Mouse (Mus musculus) kidney, embryonic 14.5 days (tissue): ENCODE measurements around the gene Arg1. TPM values are rescaled to one million over a fixed set of nuclear protein-coding genes. Genes with fewer than 3 reads are reported as not detected.
A peak's percentile ranks its signal among the peaks of the same experiment; 100 is the strongest.

Experiments
- ATAC-seq: fragments of 200-750 bp; cut with Nextera tagmentation; 2 replicates; pipeline ENCODE4 v1.8.0; 2017; ENCODE audit warnings: moderate number of reproducible peaks, mild to moderate bottlenecking, moderate TSS enrichment, moderate library complexity; ENCODE audit not compliant: low FRiP score, low TSS enrichment
- H3K27ac ChIP-seq: fragments of 300-500 bp; sonication (generic); 2 replicates; pipeline ENCODE4 v1.5.1; 2014; ENCODE audit warnings: low read depth, mild to moderate bottlenecking, low read length, moderate library complexity, mixed read lengths
- H3K27me3 ChIP-seq: fragments of 300-500 bp; sonication (generic); 2 replicates; pipeline ENCODE4 v1.6.1; 2014; ENCODE audit warnings: mild to moderate bottlenecking, low read length; ENCODE audit not compliant: control insufficient read depth, insufficient read depth
- H3K36me3 ChIP-seq: fragments of 300-500 bp; sonication (generic); 2 replicates; pipeline ENCODE4 v1.6.1; 2014; ENCODE audit warnings: low read length, mixed read lengths; ENCODE audit not compliant: control insufficient read depth, insufficient read depth
- H3K4me1 ChIP-seq: fragments of 300-500 bp; sonication (generic); 2 replicates; pipeline ENCODE4 v1.6.1; 2014; ENCODE audit warnings: low read length, mixed read lengths; ENCODE audit not compliant: control insufficient read depth, insufficient read depth
- H3K4me2 ChIP-seq: fragments of 300-500 bp; sonication (generic); replicated peaks from 2 replicates; pipeline ENCODE4 v1.6.1; 2014; ENCODE audit warnings: low read depth, mild to moderate bottlenecking, low read length
- H3K4me3 ChIP-seq: fragments of 300-500 bp; sonication (generic); 2 replicates; pipeline ENCODE4 v1.5.1; 2014; ENCODE audit warnings: mild to moderate bottlenecking, low read length
- H3K9ac ChIP-seq: fragments of 300-500 bp; sonication (generic); 2 replicates; pipeline ENCODE4 v1.6.1; 2014; ENCODE audit warnings: low read depth, mild to moderate bottlenecking, low read length, moderate library complexity
- H3K9me3 ChIP-seq: fragments of 300-500 bp; sonication (generic); 2 replicates; pipeline ENCODE4 v1.6.1; 2016; ENCODE audit warnings: low read length; ENCODE audit not compliant: control insufficient read depth
- WGBS: fragments of 180-500 bp; shearing (Covaris S2); extraction: QIAGEN DNeasy Blood & Tissue Kit; methylation state at CpG from one replicate; pipeline ENCODE4 v1.1.7; 2014; 5-methylcytosine and 5-hydroxymethylcytosine counted together
- polyA plus RNA-seq: library from polyadenylated mRNA; unstranded; fragments of >200 nt; fragmentation: Nextera tagmentation; extraction: Ambion mirVana; gene quantifications from 2 replicates; pipeline ENCODE4 v1.2.1, GENCODE M21; 2014

Arg1 gene
- polyA plus RNA-seq, 1 experiment from 2014 or later: 3.6 TPM

- WGBS: 28% methylated on average over 15 of the region's 15 CpGs
- H3K9ac ChIP-seq: no peak overlapping the region
- peak; percentile 30; the same call in 1 of the 2 replicates for ATAC-seq
Measured at GRCm38 (mm10) chr10:24958280-24959042, 31.2 kb upstream of the Arg1 start.

GRCm38 (mm10) chr10:24953876-24954275, 26.6 kb upstream of the Arg1 start:
- Histone ChIP-seq H3K4me2 (no peak overlapping the region), H3K27me3 (peaks cover 20% of the 10 kb centered on the region; the same call in 1 of the 2 replicates)

More at GRCm38 (mm10) chr10:24958280-24959042, 31.2 kb upstream of the Arg1 start:
- Histone ChIP-seq H3K4me2 (no peak overlapping the region; the same call in 1 of the 2 replicates), H3K4me3 (no peak overlapping the region), H3K36me3 (no peaks in the 10 kb centered on the region), H3K4me1 (peaks cover 4% of the 10 kb centered on the region; the same call in 1 of the 2 replicates), H3K9me3 (no peaks in the 10 kb centered on the region), H3K27ac (no peak overlapping the region), H3K27me3 (peaks cover 17% of the 10 kb centered on the region; the same call in 1 of the 2 replicates)

GRCm38 (mm10) chr10:24952549-24952948, 25.3 kb upstream of the Arg1 start:
- no peak for ATAC-seq
- WGBS: 78% methylated on average over 7 of the region's 7 CpGs
- no peaks in the 10 kb centered on the region for H3K36me3 ChIP-seq
- H3K4me1 ChIP-seq: no peaks in the 10 kb centered on the region
- no peak overlapping the region for H3K4me3 ChIP-seq
- no peaks in the 10 kb centered on the region for H3K9me3 ChIP-seq
- no peak overlapping the region for H3K4me2 ChIP-seq
- H3K9ac ChIP-seq: no peak overlapping the region
- peaks cover 19% of the 10 kb centered on the region; the same call in 1 of the 2 replicates for H3K27me3 ChIP-seq
- no peak overlapping the region for H3K27ac ChIP-seq

More at GRCm38 (mm10) chr10:24953876-24954275, 26.6 kb upstream of the Arg1 start:
- ATAC-seq: no peak
- whole genome bisulfite sequencing: 82% methylated on average over 6 of the region's 6 CpGs
- no peaks in the 10 kb centered on the region for H3K9me3 ChIP-seq
- H3K4me3 ChIP-seq: no peak overlapping the region
- no peak overlapping the region for H3K27ac ChIP-seq
- H3K9ac ChIP-seq: no peak overlapping the region
- no peaks in the 10 kb centered on the region for H3K36me3 ChIP-seq
- H3K4me1 ChIP-seq: peaks cover 4% of the 10 kb centered on the region; the same call in 1 of the 2 replicates

GRCm38 (mm10) chr10:24951575-24951974, 24.3 kb upstream of the Arg1 start:
- H3K9ac ChIP-seq: no peak overlapping the region
- no peak overlapping the region for H3K4me2 ChIP-seq
- 68% methylated on average over 8 of the region's 8 CpGs for WGBS
- H3K9me3 ChIP-seq: no peaks in the 10 kb centered on the region
- peaks cover 10% of the 10 kb centered on the region; the same call in 1 of the 2 replicates for H3K27me3 ChIP-seq
- H3K4me1 ChIP-seq: no peaks in the 10 kb centered on the region
- no peaks in the 10 kb centered on the region for H3K36me3 ChIP-seq
- H3K4me3 ChIP-seq: no peak overlapping the region
- ATAC-seq: no peak
- H3K27ac ChIP-seq: no peak overlapping the region

- 77% methylated on average over 4 of the region's 4 CpGs for WGBS
- no peaks in the 10 kb centered on the region for H3K4me1 ChIP-seq
- no peak overlapping the region for H3K27ac ChIP-seq
- no peak overlapping the region for H3K4me3 ChIP-seq
- no peak overlapping the region for H3K4me2 ChIP-seq
- peaks cover 6% of the 10 kb centered on the region; the same call in 1 of the 2 replicates for H3K27me3 ChIP-seq
- no peaks in the 10 kb centered on the region for H3K36me3 ChIP-seq
- H3K9ac ChIP-seq: no peak overlapping the region
- no peaks in the 10 kb centered on the region for H3K9me3 ChIP-seq
- no peak for ATAC-seq
Measured at GRCm38 (mm10) chr10:24950223-24950622, 22.9 kb upstream of the Arg1 start.

- no peaks in the 10 kb centered on the region for H3K4me1 ChIP-seq
- H3K27me3 ChIP-seq: 0 out of 2 replicates have a peak, but pooled peaks cover 6% of the 10 kb centered on the region
- H3K9me3 ChIP-seq: no peaks in the 10 kb centered on the region
- no peaks in the 10 kb centered on the region for H3K36me3 ChIP-seq
- no peak for ATAC-seq
- WGBS: 55% methylated on average over 8 of the region's 8 CpGs
- no peak overlapping the region for H3K27ac ChIP-seq
- H3K9ac ChIP-seq: no peak overlapping the region
- H3K4me2 ChIP-seq: no peak overlapping the region
- H3K4me3 ChIP-seq: no peak overlapping the region
Measured at GRCm38 (mm10) chr10:24948278-24948677, 21.0 kb upstream of the Arg1 start.

GRCm38 (mm10) chr10:24947871-24948270, 20.6 kb upstream of the Arg1 start:
- Histone ChIP-seq H3K4me1 (no peaks in the 10 kb centered on the region), H3K9me3 (no peaks in the 10 kb centered on the region), H3K4me3 (no peak overlapping the region), H3K4me2 (no peak overlapping the region), H3K9ac (no peak overlapping the region), H3K27me3 (0 out of 2 replicates have a peak, but pooled peaks cover 6% of the 10 kb centered on the region), H3K36me3 (no peaks in the 10 kb centered on the region), H3K27ac (no peak overlapping the region)
- ATAC-seq: no peak
- 78% methylated on average over 3 of the region's 3 CpGs for WGBS

GRCm38 (mm10) chr10:24930143-24930542, 2.9 kb upstream of the Arg1 start:
- H3K4me1 ChIP-seq: peaks cover 4% of the 10 kb centered on the region; the same call in 1 of the 2 replicates
- H3K27ac ChIP-seq: no peak overlapping the region
- no peaks in the 10 kb centered on the region for H3K27me3 ChIP-seq
- no peak overlapping the region for H3K4me2 ChIP-seq
- no peak overlapping the region for H3K4me3 ChIP-seq
- H3K9ac ChIP-seq: no peak overlapping the region
- H3K9me3 ChIP-seq: no peaks in the 10 kb centered on the region
- H3K36me3 ChIP-seq: no peaks in the 10 kb centered on the region
- ATAC-seq: no peak
- 74% methylated on average over 6 of the region's 6 CpGs for WGBS

- Histone ChIP-seq H3K27ac (no peak overlapping the region), H3K36me3 (no peaks in the 10 kb centered on the region), H3K4me2 (peak overlapping the region; percentile 16; the same call in 1 of the 2 replicates), H3K4me3 (no peak overlapping the region), H3K9ac (no peak overlapping the region), H3K9me3 (no peaks in the 10 kb centered on the region), H3K27me3 (no peaks in the 10 kb centered on the region), H3K4me1 (peaks cover 4% of the 10 kb centered on the region; the same call in 1 of the 2 replicates)
- 5% methylated on average over 12 of the region's 12 CpGs for WGBS
- ATAC-seq: no peak
Measured at GRCm38 (mm10) chr10:24928072-24928471, 788 bp upstream of the Arg1 start.
